Mouse (Mus musculus) lung, embryonic 14.5 days (tissue): ENCODE data around the gene Dcpp1. TPM values are rescaled to one million over a fixed set of nuclear protein-coding genes. Genes with fewer than 3 reads are reported as not detected.
A peak's percentile ranks its signal among the peaks of the same experiment; 100 is the strongest.
"Not testable (repeated sequence)": the region's sequence is repeated elsewhere in the genome, so short reads cannot be mapped to it uniquely, and the experiment has no call there.

Source experiments
- ATAC-seq: fragments of 200-750 bp; cut with Nextera tagmentation; 2 replicates; pipeline ENCODE4 v1.8.0; 2017; ENCODE audit warnings: mild to moderate bottlenecking, moderate TSS enrichment, moderate library complexity; ENCODE audit not compliant: insufficient read depth
- DNase-seq: peaks from one replicate; pipeline ENCODE4 v3.0.0-alpha.2; 2015
- H3K27ac ChIP-seq: fragments of 300-500 bp; sonication (generic); 2 replicates; pipeline ENCODE4 v1.5.1; 2014; ENCODE audit warnings: low read depth, mild to moderate bottlenecking, moderate library complexity
- H3K27me3 ChIP-seq: fragments of 300-500 bp; sonication (generic); 2 replicates; pipeline ENCODE4 v1.6.1; 2014; ENCODE audit warnings: low read length, control low read depth; ENCODE audit not compliant: insufficient read depth
- H3K36me3 ChIP-seq: fragments of 300-500 bp; sonication (generic); 2 replicates; pipeline ENCODE4 v1.6.1; 2014; ENCODE audit warnings: control low read depth; ENCODE audit not compliant: insufficient read depth
- H3K4me1 ChIP-seq: fragments of 300-500 bp; sonication (generic); 2 replicates; pipeline ENCODE4 v1.6.1; 2014; ENCODE audit warnings: antibody characterized with exemption, control low read depth; ENCODE audit not compliant: insufficient read depth
- H3K4me2 ChIP-seq: fragments of 300-500 bp; sonication (generic); 2 replicates; pipeline ENCODE4 v1.6.1; 2014; ENCODE audit warnings: mild to moderate bottlenecking
- H3K4me3 ChIP-seq: fragments of 300-500 bp; sonication (generic); 2 replicates; pipeline ENCODE4 v1.5.1; 2014; ENCODE audit warnings: low read depth, low read length
- H3K9ac ChIP-seq: fragments of 300-500 bp; sonication (generic); 2 replicates; pipeline ENCODE4 v1.6.1; 2014
- H3K9me3 ChIP-seq: fragments of 300-500 bp; sonication (generic); 2 replicates; pipeline ENCODE4 v1.6.1; 2016; ENCODE audit warnings: low read depth, low read length, control low read depth
- CTCF ChIP-seq: IDR thresholded peaks from 2 replicates; pipeline ENCODE4 v1.5.1; 2016; ENCODE audit warnings: antibody characterized with exemption, low read depth
- WGBS: fragments of 180-500 bp; shearing (Covaris S2); extraction: QIAGEN DNeasy Blood & Tissue Kit; methylation state at CpG from one replicate; pipeline ENCODE4 v1.1.7; 2014; 5-methylcytosine and 5-hydroxymethylcytosine counted together
- polyA plus RNA-seq: library from polyadenylated mRNA; unstranded; fragments of >200 nt; fragmentation: Nextera tagmentation; extraction: Ambion mirVana; gene quantifications from 2 replicates; pipeline ENCODE4 v1.2.1, GENCODE M21; 2014

Gene Dcpp1
- polyA plus RNA-seq, 1 experiment from 2014 or later = 1.0 TPM

DNA sequence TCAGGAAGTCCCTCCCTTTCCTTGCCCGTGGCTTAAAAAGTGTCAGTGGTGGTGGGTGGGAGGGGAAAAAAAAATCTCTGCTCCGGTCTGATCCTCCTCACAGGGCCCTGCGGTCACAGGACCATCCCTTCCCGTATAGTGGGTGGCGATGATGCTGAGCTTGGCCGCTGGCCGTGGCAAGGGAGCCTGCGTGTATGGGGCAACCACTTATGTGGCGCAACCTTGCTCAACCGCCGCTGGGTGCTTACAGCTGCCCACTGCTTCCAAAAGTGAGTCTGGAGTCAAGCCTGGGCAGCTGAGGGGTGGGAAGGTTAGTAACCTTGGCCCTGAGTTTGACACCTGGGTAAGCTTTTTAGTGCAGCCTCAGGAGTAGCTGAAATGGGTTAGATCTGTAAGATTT lies 12.2 kb upstream of the Dcpp1 start:
- no peak for TF ChIP-seq CTCF
- DNase-seq (no peak), ATAC-seq (no peak)
- no peaks in the 10 kb centered on the region for H3K9me3 ChIP-seq
- WGBS = 79% methylated on average over 11 of the region's 11 CpGs
- no peak overlapping the region for H3K9ac ChIP-seq
- H3K27ac ChIP-seq = no peak overlapping the region
- no peak overlapping the region for H3K4me3 ChIP-seq
- no peaks in the 10 kb centered on the region for H3K4me1 ChIP-seq
- no peaks in the 10 kb centered on the region for H3K36me3 ChIP-seq
- no peak overlapping the region for H3K4me2 ChIP-seq
- no peaks in the 10 kb centered on the region for H3K27me3 ChIP-seq

DNA sequence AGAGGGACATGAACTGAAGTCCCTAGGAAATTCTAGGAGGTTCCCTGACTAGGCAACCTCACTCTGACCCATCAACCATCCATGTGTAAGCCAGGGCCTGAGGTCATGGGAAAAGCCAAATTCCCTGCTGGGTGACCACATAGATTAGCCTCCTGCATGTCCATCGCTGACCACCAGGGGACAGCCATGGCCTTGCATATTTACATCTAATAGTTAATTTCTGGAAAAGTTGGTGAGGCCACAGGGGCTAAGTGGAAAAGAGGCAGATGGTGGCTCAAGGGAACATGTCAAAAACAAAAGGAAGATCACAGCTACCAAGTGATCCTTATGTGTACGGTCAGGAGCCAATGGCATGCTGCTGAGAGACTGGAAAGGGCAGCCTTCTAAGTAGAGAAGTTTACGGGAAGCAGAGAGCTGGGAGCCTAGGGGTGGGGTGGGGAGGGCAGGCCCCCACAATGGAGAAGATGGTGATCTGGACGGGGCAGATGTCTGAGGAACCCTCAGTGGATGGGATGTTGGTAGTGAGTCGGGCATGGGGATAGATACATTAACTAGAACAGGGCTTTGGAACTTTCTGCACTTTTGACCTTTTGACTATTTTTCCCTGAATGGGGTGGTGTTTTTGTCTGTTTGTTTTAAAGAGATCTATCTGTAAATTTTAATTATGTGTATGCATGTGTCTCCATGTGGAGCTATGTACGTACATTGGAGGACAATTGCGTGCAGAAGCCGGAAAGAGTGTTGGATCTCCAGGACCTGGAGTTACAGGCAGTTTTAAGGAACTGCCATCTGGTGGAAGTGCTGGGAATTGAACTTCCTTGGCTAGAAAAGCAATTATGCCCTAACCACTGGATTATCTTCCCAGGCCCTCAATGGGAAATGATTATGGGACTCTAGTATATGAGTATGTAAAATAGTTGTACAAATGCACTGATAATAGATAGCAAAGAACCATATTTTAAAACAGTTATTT lies 6.5 kb upstream of the Dcpp1 start:
- peak; percentile 87 for DNase-seq
- Histone ChIP-seq H3K27me3 (no peaks in the 10 kb centered on the region), H3K4me3 (no peak overlapping the region), H3K9me3 (no peaks in the 10 kb centered on the region), H3K27ac (no peak overlapping the region), H3K4me2 (no peak overlapping the region), H3K4me1 (no peaks in the 10 kb centered on the region), H3K9ac (no peak overlapping the region), H3K36me3 (no peaks in the 10 kb centered on the region)
- WGBS = 35% methylated on average over 8 of the region's 8 CpGs
- peak; percentile 68 for ATAC-seq
- TF ChIP-seq CTCF = peak; percentile 98

DNA sequence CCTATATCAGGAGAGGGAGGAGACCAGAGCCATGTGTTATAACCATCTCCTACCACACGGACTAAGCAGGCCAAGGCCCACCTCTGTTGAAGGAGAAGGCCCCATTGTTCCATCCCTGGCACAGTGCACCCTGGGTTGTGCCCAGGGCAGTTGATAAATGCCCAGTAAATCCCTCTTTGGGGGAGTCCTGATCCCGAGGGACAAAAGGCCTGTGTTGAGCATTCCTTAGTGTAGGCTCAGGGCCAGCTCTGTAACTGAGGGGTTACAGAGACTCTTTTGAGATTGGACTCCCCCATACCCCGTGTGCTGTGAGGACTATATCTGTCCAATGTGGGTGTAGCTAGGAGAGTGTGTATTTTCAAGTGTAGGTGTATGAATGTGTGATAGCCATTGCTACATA lies 3.9 kb upstream of the Dcpp1 start:
- Histone ChIP-seq H3K27ac (no peak overlapping the region), H3K4me1 (no peaks in the 10 kb centered on the region), H3K36me3 (no peaks in the 10 kb centered on the region), H3K4me2 (no peak overlapping the region), H3K27me3 (no peaks in the 10 kb centered on the region), H3K9me3 (no peaks in the 10 kb centered on the region), H3K4me3 (no peak overlapping the region), H3K9ac (no peak overlapping the region)
- DNase-seq (no peak), ATAC-seq (no peak)
- 54% methylated on average over 3 of the region's 3 CpGs for WGBS
- TF ChIP-seq CTCF = no peak

DNA sequence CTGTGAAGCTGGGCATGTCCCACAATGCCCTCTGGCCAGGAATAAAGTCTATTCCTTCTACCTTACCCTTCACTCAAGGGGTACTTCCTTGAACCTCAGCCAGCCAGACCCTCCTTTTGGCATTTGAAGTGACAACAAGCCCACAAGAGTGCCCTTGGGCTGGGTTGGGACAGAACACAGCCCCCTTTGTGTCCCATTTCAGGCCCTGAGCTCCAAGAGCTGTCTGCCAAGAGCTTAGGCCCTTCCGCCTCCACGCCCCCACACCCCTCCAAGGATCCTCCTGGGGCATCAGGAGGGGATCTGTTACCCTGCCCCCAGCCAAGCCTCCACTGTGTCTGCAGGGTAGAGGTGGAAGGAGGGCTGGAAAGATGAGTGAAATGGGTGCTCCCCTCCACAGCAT lies 3.5 kb upstream of the Dcpp1 start:
- H3K27ac ChIP-seq = no peak overlapping the region
- DNase-seq = no peak
- 83% methylated on average over 2 of the region's 2 CpGs for WGBS
- no peaks in the 10 kb centered on the region for H3K9me3 ChIP-seq
- H3K9ac ChIP-seq = no peak overlapping the region
- no peak for ATAC-seq
- no peak overlapping the region for H3K4me3 ChIP-seq
- no peak overlapping the region for H3K4me2 ChIP-seq
- H3K27me3 ChIP-seq = no peaks in the 10 kb centered on the region
- TF ChIP-seq CTCF = no peak
- H3K4me1 ChIP-seq = no peaks in the 10 kb centered on the region
- H3K36me3 ChIP-seq = no peaks in the 10 kb centered on the region

DNA sequence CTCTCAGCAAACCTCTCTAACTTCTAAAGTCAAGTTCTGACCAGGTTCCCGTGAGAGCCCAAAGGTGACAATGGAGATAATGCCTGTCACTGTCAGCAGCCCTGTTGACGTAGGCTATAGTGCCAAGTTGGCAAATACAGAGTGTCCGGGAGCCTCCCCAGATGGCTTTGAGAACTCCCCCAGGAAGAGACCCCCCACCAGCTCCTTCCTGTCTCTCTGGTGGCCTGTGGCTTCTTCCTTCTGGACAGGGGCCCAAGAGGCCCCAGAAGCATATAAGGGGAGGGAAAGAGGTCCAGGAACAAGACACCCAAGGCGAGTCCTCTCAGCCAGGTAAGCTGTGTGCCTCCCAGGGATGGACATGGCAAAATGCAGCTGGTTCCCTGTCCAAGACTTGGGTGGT lies 36.5 kb downstream of the Dcpp1 start, which contains the start of gene Dcpp3:
Gene Dcpp3 (plus strand): TSS at position 301 of the 400 bp plus-strand sequence.
- not testable (repeated sequence) for H3K9me3 ChIP-seq, ATAC-seq, H3K27me3 ChIP-seq, H3K36me3 ChIP-seq, H3K27ac ChIP-seq, H3K9ac ChIP-seq, H3K4me3 ChIP-seq, H3K4me1 ChIP-seq, H3K4me2 ChIP-seq
- 29% methylated on average over 4 of the region's 4 CpGs for WGBS
- DNase-seq = peak; percentile 2

DNA sequence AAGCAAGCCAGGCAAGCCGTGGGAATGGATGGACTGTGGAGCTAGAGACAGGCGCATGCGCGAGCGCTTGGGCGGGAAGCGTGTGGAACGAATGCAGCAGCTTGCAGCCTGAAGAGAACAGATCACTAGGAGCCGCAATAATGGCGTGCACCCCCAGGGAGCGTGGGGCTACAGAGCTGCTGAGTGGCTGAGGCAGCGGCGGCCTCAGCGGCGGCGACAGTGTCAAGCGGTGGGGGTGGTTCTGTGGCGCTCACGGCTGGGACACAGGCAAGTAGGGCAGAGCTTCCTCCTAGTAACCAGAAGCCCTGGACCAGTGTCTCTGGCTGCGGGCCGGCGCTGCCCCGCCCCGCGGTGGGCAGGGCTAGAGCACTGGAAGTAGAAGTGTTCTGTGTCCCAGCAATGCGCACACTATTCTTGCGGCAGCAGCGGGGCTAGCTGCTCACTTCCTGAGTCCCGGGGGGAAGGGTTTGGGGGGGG lies 43.9 kb downstream of the Dcpp1 start:
- DNase-seq = peak; percentile 96
- peak; percentile 99 for ATAC-seq
- Histone ChIP-seq H3K9me3 (no peaks in the 10 kb centered on the region), H3K9ac (peak overlapping the region; percentile 75), H3K27me3 (no peaks in the 10 kb centered on the region), H3K27ac (peak overlapping the region; percentile 98), H3K4me3 (peak overlapping the region; percentile 38), H3K4me1 (peaks cover 4% of the 10 kb centered on the region; the same call in 1 of the 2 replicates), H3K4me2 (peak overlapping the region; percentile 76), H3K36me3 (no peaks in the 10 kb centered on the region)
- TF ChIP-seq CTCF = peak; percentile 41
- WGBS = under 1% methylated on average over 29 of the region's 29 CpGs

DNA sequence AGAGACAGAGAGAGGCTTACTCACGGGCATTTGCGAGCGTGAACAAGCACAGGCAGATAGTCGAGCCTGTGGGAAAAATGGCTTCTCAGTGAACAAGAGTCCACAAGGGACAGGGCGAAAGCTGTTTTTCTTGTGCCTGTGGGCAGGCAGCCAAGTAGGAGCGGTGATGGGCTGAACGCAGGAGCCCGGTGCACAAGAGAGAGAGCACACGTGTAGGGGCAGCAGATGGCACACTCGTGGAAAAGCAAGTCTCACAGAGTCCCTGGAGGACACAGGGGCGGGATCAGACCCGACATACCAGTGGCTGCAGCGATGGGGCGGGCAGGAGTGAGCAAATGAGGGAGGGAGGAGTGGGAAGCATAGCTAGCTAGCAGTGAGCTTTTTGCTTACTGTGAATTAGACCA lies 44.4 kb downstream of the Dcpp1 start:
- Histone ChIP-seq H3K36me3 (no peaks in the 10 kb centered on the region), H3K27me3 (no peaks in the 10 kb centered on the region), H3K4me2 (peak overlapping the region; percentile 76), H3K9me3 (no peaks in the 10 kb centered on the region), H3K9ac (peak overlapping the region; percentile 75), H3K4me3 (peak overlapping the region; percentile 38), H3K4me1 (peaks cover 4% of the 10 kb centered on the region; the same call in 1 of the 2 replicates), H3K27ac (peak overlapping the region; percentile 98)
- ATAC-seq (peak; percentile 85), DNase-seq (peak; percentile 83)
- WGBS = 0% methylated on average over 14 of the region's 14 CpGs
- TF ChIP-seq CTCF = peak; percentile 21; the same call in 1 of the 2 replicates
